Mouse (Mus musculus) hindbrain, postnatal 0 days (tissue): Measurements from ENCODE around the gene Ninl. TPM values are rescaled to one million over a fixed set of nuclear protein-coding genes. Genes with fewer than 3 reads are reported as not detected.

Experiments
- ATAC-seq: fragments of 200-750 bp; cut with Nextera tagmentation; 2 replicates; pipeline ENCODE4 v1.8.0; 2017; ENCODE audit warnings: mild to moderate bottlenecking, moderate TSS enrichment, moderate library complexity
- DNase-seq: peaks from one replicate; pipeline ENCODE4 v3.0.0-alpha.2; 2015; ENCODE audit warnings: low spot score
- H3K27ac ChIP-seq: fragments of 300-500 bp; sonication (generic); 2 replicates; pipeline ENCODE4 v1.5.1; 2014; ENCODE audit warnings: mild to moderate bottlenecking
- H3K27me3 ChIP-seq: fragments of 300-500 bp; sonication (generic); 2 replicates; pipeline ENCODE4 v1.6.1; 2014; ENCODE audit warnings: low read length, mixed read lengths; ENCODE audit not compliant: insufficient read depth
- H3K36me3 ChIP-seq: fragments of 300-500 bp; sonication (generic); 2 replicates; pipeline ENCODE4 v1.6.1; 2014; ENCODE audit warnings: low read length, mixed read lengths; ENCODE audit not compliant: insufficient read depth
- H3K4me1 ChIP-seq: fragments of 300-500 bp; sonication (generic); 2 replicates; pipeline ENCODE4 v1.6.1; 2014; ENCODE audit warnings: antibody characterized with exemption, low read length, mixed read lengths; ENCODE audit not compliant: insufficient read depth
- H3K4me2 ChIP-seq: fragments of 300-500 bp; sonication (generic); 2 replicates; pipeline ENCODE4 v1.6.1; 2014; ENCODE audit warnings: low read depth, mild to moderate bottlenecking, low read length, moderate library complexity, mixed read lengths
- H3K4me3 ChIP-seq: fragments of 300-500 bp; sonication (generic); 2 replicates; pipeline ENCODE4 v1.5.1; 2014; ENCODE audit warnings: low read length
- H3K9ac ChIP-seq: fragments of 300-500 bp; sonication (generic); replicated peaks from 2 replicates; pipeline ENCODE4 v1.6.1; 2014; ENCODE audit warnings: mild to moderate bottlenecking, low read length, moderate library complexity, mixed read lengths
- H3K9me3 ChIP-seq: fragments of 300-500 bp; sonication (generic); 2 replicates; pipeline ENCODE4 v1.6.1; 2016; ENCODE audit warnings: low read length, mixed read lengths
- CTCF ChIP-seq: IDR thresholded peaks from 2 replicates; pipeline ENCODE4 v1.5.1; 2016; ENCODE audit warnings: antibody characterized with exemption, control low read depth, low read depth
- WGBS: fragments of 180-500 bp; shearing (Covaris S2); extraction: QIAGEN DNeasy Blood & Tissue Kit; methylation state at CpG from one replicate; pipeline ENCODE4 v1.1.7; 2014; 5-methylcytosine and 5-hydroxymethylcytosine counted together
- polyA plus RNA-seq: library from polyadenylated mRNA; unstranded; fragments of >200 nt; fragmentation: Nextera tagmentation; extraction: Ambion mirVana; gene quantifications from 2 replicates; pipeline ENCODE4 v1.2.1, GENCODE M21; 2015
- total RNA-seq: library from RNA; depleted of rRNA; stranded (reverse); fragments of >200 nt; gene quantifications from 2 replicates; pipeline ENCODE4 v1.2.3, GENCODE M21; 2014

Gene Ninl
- total and polyA plus RNA-seq, 2 experiments from 2014 or later, result 2.7 to 3.1 TPM

DNA sequence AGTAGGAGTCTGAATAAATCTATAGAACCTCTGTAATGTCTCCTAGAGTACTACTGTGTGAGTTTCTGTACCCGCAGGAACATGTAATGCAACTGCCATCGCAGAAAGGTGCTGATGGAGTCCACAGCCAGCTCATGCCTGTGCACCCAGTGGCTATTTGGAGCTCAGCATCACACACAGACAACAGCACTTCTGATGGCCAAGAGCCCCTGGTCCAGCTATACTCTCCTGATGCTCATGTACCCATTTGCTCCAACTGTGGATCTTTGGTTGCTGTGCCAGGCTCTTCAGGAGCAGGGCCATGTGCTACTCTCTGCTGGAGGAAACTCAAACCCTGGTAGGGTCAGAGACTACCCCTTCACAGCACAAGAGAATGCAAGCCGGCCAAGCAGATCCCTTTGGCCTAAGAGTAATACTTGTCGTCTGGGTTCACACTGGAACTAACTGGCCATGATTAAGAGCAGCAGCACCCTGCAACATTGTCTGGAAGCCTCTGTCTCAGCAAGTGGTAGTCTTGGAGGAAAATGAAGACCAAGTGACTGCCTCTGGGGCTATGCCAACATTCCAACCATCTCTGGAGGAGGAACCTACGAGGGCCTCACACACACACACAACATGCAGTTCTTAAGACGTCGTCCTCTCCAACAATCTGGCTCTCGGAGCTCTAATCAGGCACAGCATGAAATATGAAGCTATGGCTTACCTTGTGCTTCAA, 65.6 kb downstream of the Ninl start:
- ATAC-seq, result no peak
- 94% methylated on average over 8 of the region's 8 CpGs for WGBS

GRCm38 (mm10) chr2:150972681-150973080, 66.5 kb downstream of the Ninl start:
- ATAC-seq (no peak), DNase-seq (no peak)
- H3K36me3 ChIP-seq, result no peaks in the 10 kb centered on the region
- no peaks in the 10 kb centered on the region for H3K27me3 ChIP-seq
- 89% methylated on average over 3 of the region's 3 CpGs for WGBS
- no peak overlapping the region for H3K4me2 ChIP-seq
- H3K9ac ChIP-seq, result no peak overlapping the region
- H3K9me3 ChIP-seq, result no peaks in the 10 kb centered on the region
- no peak for TF ChIP-seq CTCF
- no peak overlapping the region for H3K27ac ChIP-seq
- no peaks in the 10 kb centered on the region for H3K4me1 ChIP-seq
- no peak overlapping the region for H3K4me3 ChIP-seq

More for the DNA sequence above, 65.6 kb downstream of the Ninl start:
- no peak overlapping the region for H3K4me2 ChIP-seq
- DNase-seq, result no peak
- no peak overlapping the region for H3K4me3 ChIP-seq
- no peaks in the 10 kb centered on the region for H3K9me3 ChIP-seq
- H3K27me3 ChIP-seq, result no peaks in the 10 kb centered on the region
- H3K4me1 ChIP-seq, result no peaks in the 10 kb centered on the region
- H3K9ac ChIP-seq, result no peak overlapping the region
- no peak overlapping the region for H3K27ac ChIP-seq
- no peak for TF ChIP-seq CTCF
- H3K36me3 ChIP-seq, result no peaks in the 10 kb centered on the region

DNA sequence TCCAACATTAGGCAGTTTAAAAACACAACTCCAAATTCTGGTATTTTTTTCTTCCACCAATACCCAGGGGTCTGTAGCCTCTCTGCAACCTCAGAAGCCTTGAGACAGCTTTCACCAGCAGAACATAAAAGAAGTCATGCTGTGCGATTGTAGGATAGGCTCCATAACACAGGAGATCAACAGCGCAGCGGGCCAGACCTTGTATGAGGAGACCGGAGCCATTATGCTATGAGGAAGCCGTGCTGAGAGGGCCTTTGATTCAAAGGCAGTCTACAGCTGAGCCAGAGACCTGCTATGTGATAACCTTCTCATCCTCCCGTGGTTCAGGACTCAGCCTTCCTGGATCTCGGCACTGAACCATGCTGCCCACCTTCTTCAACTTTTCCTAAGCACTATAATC, 67.3 kb downstream of the Ninl start:
- Histone ChIP-seq H3K36me3 (no peaks in the 10 kb centered on the region), H3K9ac (no peak overlapping the region), H3K9me3 (no peaks in the 10 kb centered on the region), H3K27ac (no peak overlapping the region), H3K4me3 (no peak overlapping the region), H3K4me2 (no peak overlapping the region), H3K4me1 (no peaks in the 10 kb centered on the region), H3K27me3 (no peaks in the 10 kb centered on the region)
- WGBS, result 61% methylated on average over 7 of the region's 7 CpGs
- DNase-seq, result no peak
- no peak for ATAC-seq
- TF ChIP-seq CTCF, result no peak

DNA sequence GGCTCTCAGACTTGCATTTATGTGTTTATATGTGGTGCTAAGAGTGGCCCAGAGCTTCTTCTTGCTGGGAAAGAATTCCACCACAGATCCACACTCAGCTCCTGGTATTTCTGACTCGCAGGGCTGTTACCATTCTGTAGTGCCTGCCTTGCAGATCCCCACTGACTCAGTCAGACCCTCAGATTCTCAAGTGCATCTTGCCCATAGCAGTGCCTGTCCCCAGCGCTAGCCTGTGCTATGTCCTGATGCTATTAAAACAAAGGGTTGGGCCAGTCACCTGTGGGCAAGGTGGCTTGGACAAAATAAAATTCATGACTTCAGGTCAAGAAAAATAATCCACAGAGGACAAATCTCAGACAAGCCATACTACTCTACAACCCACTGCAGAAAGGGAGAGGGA, 70.0 kb downstream of the Ninl start:
- Histone ChIP-seq H3K4me3 (no peak overlapping the region), H3K27me3 (no peaks in the 10 kb centered on the region), H3K36me3 (no peaks in the 10 kb centered on the region), H3K4me2 (no peak overlapping the region), H3K27ac (no peak overlapping the region), H3K9ac (no peak overlapping the region), H3K4me1 (no peaks in the 10 kb centered on the region), H3K9me3 (no peaks in the 10 kb centered on the region)
- DNase-seq (no peak), ATAC-seq (no peak)
- 96% methylated on average over 2 of the region's 2 CpGs for WGBS
- TF ChIP-seq CTCF, result no peak

GRCm38 (mm10) chr2:150967491-150967890, 71.7 kb downstream of the Ninl start:
- H3K4me3 ChIP-seq, result no peak overlapping the region
- DNase-seq (no peak), ATAC-seq (no peak)
- no peaks in the 10 kb centered on the region for H3K9me3 ChIP-seq
- no peak overlapping the region for H3K4me2 ChIP-seq
- 100% methylated on average over 2 of the region's 2 CpGs for WGBS
- no peak overlapping the region for H3K27ac ChIP-seq
- TF ChIP-seq CTCF, result no peak
- H3K27me3 ChIP-seq, result no peaks in the 10 kb centered on the region
- no peaks in the 10 kb centered on the region for H3K36me3 ChIP-seq
- no peaks in the 10 kb centered on the region for H3K4me1 ChIP-seq
- no peak overlapping the region for H3K9ac ChIP-seq

GRCm38 (mm10) chr2:150965951-150966350, 73.2 kb downstream of the Ninl start:
- Histone ChIP-seq H3K4me3 (no peak overlapping the region), H3K27ac (no peak overlapping the region), H3K36me3 (no peaks in the 10 kb centered on the region), H3K4me2 (no peak overlapping the region), H3K4me1 (no peaks in the 10 kb centered on the region), H3K9ac (no peak overlapping the region), H3K9me3 (no peaks in the 10 kb centered on the region), H3K27me3 (no peaks in the 10 kb centered on the region)
- 90% methylated on average over 10 of the region's 10 CpGs for WGBS
- no peak for TF ChIP-seq CTCF
- ATAC-seq (no peak), DNase-seq (no peak)

DNA sequence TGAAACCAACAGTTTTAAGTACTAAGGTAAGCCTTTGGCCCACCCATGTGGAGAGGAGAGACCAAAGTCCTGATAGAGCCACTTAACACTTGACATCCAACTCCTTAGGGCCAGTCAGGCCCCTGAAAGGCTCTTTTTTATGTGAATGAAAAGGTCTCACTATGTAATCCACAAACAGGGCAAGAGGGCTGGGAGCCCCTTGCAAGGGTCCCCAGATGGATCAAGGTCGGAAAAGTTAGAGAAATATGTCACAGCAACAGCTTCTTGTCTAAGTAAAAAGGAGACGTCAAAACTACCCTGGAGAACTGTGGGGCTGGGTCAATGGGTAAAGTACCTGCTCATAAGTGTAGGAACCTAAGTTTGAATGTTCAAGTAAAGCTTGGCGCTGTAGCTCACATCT, 74.5 kb downstream of the Ninl start:
- H3K4me3 ChIP-seq, result no peak overlapping the region
- no peaks in the 10 kb centered on the region for H3K4me1 ChIP-seq
- no peak overlapping the region for H3K27ac ChIP-seq
- TF ChIP-seq CTCF, result no peak
- WGBS, result 87% methylated on average over 3 of the region's 3 CpGs
- no peak for DNase-seq
- no peaks in the 10 kb centered on the region for H3K36me3 ChIP-seq
- ATAC-seq, result no peak
- no peak overlapping the region for H3K4me2 ChIP-seq
- H3K27me3 ChIP-seq, result no peaks in the 10 kb centered on the region
- no peaks in the 10 kb centered on the region for H3K9me3 ChIP-seq
- H3K9ac ChIP-seq, result no peak overlapping the region
